Mouse (Mus musculus) small intestine, adult 10 weeks (tissue): Measurements from ENCODE around the gene U2af1. TPM values are rescaled to one million over a fixed set of nuclear protein-coding genes. Genes with fewer than 3 reads are reported as not detected.

Source experiments
- polyA plus RNA-seq: library from polyadenylated mRNA; stranded (reverse); fragments of 350-450 nt; fragmentation: Illumina TruSeq; extraction: RNeasy Lipid Tissue Mini Kit (QIAGEN cat#74804); gene quantifications from one replicate; pipeline ENCODE4 v1.2.3, GENCODE M21; 2014; ENCODE audit warnings: low replicate concordance

Gene U2af1
- 48.1 TPM for polyA plus RNA-seq

GRCm38 (mm10) chr17:31658468-31659185 is at the start of gene U2af1:
Gene U2af1, minus strand, starts transcription at chr17:31658892.

GRCm38 (mm10) chr17:31677507-31677906 is 18.8 kb upstream of the U2af1 start, which contains the start of gene Cryaa:
Gene Cryaa, plus strand, starts transcription at chr17:31677807.

GRCm38 (mm10) chr17:31636942-31637811 is 21.5 kb downstream of the U2af1 start, which contains the start of gene Cbs:
Gene Cbs, minus strand, starts transcription at chr17:31637238.

Other genes with a start within 250 kb of the U2af1 start
- gene Wdr4, start 138.9 kb downstream of the U2af1 start, polyA plus RNA-seq: 2.3 TPM
- gene Ndufv3, start 138.8 kb downstream of the U2af1 start, polyA plus RNA-seq: 8.6 TPM
- 3.5 TPM for gene Pknox1, start 94.2 kb downstream of the U2af1 start, polyA plus RNA-seq
- 0.41 TPM for gene Cbs, start 21.7 kb downstream of the U2af1 start, polyA plus RNA-seq
- not detected for gene Cryaa, start 18.9 kb upstream of the U2af1 start, polyA plus RNA-seq
- gene Sik1, start 196.9 kb upstream of the U2af1 start, polyA plus RNA-seq: 2.4 TPM